Comparison of ENCODE assay signal across 29 mouse cellular contexts in genomic region chr1:166184391-166185229, GRCm38 (mm10). TPM values are rescaled to one million over a fixed set of nuclear protein-coding genes. Genes with fewer than 3 reads are reported as not detected.
A peak's percentile ranks its signal among the peaks of the same experiment; 100 is the strongest.
DNase-seq lines count a peak whose midpoint lies in the region; ATAC-seq and TF ChIP-seq lines count a peak whose summit lies in the region.
"Had no signal": no experiment of that assay in that cellular context is flagged by ENCODE, and none has a peak within 500 bp of the region (broad histone marks: within the 10 kb centered on the region; RNA-seq: fewer than 3 reads in every experiment).

No protein-coding gene starts in this region.

- ATAC-seq in forebrain, postnatal 0 days: no peak
- no peak for ATAC-seq in forebrain, embryonic 15.5 days (replicated peaks)
- ATAC-seq in hindbrain, embryonic 15.5 days (ENCODE audit: low FRiP score, low read depth): no peak
- no peak for ATAC-seq in hindbrain, embryonic 11.5 days (ENCODE audit: low FRiP score)
- no peak for ATAC-seq in midbrain, embryonic 13.5 days
- ATAC-seq: activated CD4-positive, CD25-positive, alpha-beta regulatory T cell, adult 4 months; inflammation-experienced regulatory T-cells, adult 6 months had no signal

- no peak for TF ChIP-seq CTCF in forebrain, postnatal 0 days (IDR thresholded peaks at IDR 0.05; ENCODE audit: low read depth)

- H3K4me1 ChIP-seq in forebrain, postnatal 0 days (ENCODE audit: insufficient read depth): 0 out of 2 replicates have a peak, but pooled peaks cover 9% of the 10 kb centered on the region
- H3K4me1 ChIP-seq in forebrain, embryonic 15.5 days: peaks cover 18% of the 10 kb centered on the region
- H3K4me1 ChIP-seq in hindbrain, embryonic 15.5 days (replicated peaks): peaks cover 17% of the 10 kb centered on the region; the same call in 1 of the 2 replicates
- H3K4me1 ChIP-seq in hindbrain, embryonic 11.5 days (replicated peaks; ENCODE audit: control insufficient read depth, insufficient read depth, low read length): no peaks in the 10 kb centered on the region
- H3K4me1 ChIP-seq in midbrain, embryonic 10.5 days: peaks cover 14% of the 10 kb centered on the region
- H3K4me1 ChIP-seq in midbrain, embryonic 13.5 days (replicated peaks): peaks cover 18% of the 10 kb centered on the region
- H3K4me1 ChIP-seq: embryonic facial prominence, embryonic 12.5 days; liver, embryonic 13.5 days; stomach, embryonic 15.5 days had no signal

- no peak overlapping the region for H3K9ac ChIP-seq in forebrain, postnatal 0 days
- no peak overlapping the region for H3K9ac ChIP-seq in forebrain, embryonic 15.5 days (replicated peaks)
- no peak overlapping the region for H3K9ac ChIP-seq in hindbrain, embryonic 15.5 days
- H3K9ac ChIP-seq in hindbrain, embryonic 11.5 days (ENCODE audit: low read depth, low read length): no peak overlapping the region
- no peak overlapping the region for H3K9ac ChIP-seq in midbrain, embryonic 13.5 days (replicated peaks)
- H3K9ac ChIP-seq: embryonic facial prominence, embryonic 12.5 days; liver, embryonic 13.5 days; neural tube, embryonic 15.5 days; stomach, embryonic 15.5 days had no signal

- H3K27ac ChIP-seq in forebrain, postnatal 0 days (ENCODE audit: low read depth, low read length): 0 out of 2 replicates have a peak overlapping the region, but pooled peaks have one; percentile 35
- no peak overlapping the region; the same call in 1 of the 2 replicates for H3K27ac ChIP-seq in forebrain, embryonic 15.5 days (replicated peaks)
- 0 out of 2 replicates have a peak overlapping the region, but pooled peaks have one; percentile 23 for H3K27ac ChIP-seq in hindbrain, embryonic 15.5 days (replicated peaks)
- H3K27ac ChIP-seq in hindbrain, embryonic 11.5 days (ENCODE audit: low read depth, low read length): no peak overlapping the region
- H3K27ac ChIP-seq in midbrain, embryonic 10.5 days (replicated peaks): 0 out of 2 replicates have a peak overlapping the region, but pooled peaks have one; percentile 28
- H3K27ac ChIP-seq in midbrain, embryonic 13.5 days: no peak overlapping the region
- H3K27ac ChIP-seq: embryonic facial prominence, embryonic 12.5 days; hindbrain, embryonic 10.5 days; liver, embryonic 13.5 days; neural tube, embryonic 15.5 days; stomach, embryonic 15.5 days had no signal

- no peak overlapping the region for H3K4me2 ChIP-seq in forebrain, postnatal 0 days (ENCODE audit: low read depth)
- no peak overlapping the region for H3K4me2 ChIP-seq in forebrain, embryonic 15.5 days (replicated peaks)
- H3K4me2 ChIP-seq in hindbrain, embryonic 15.5 days: no peak overlapping the region
- no peak overlapping the region for H3K4me2 ChIP-seq in hindbrain, embryonic 11.5 days (replicated peaks; ENCODE audit: low read depth, low read length)
- no peak overlapping the region for H3K4me2 ChIP-seq in midbrain, embryonic 13.5 days (replicated peaks)
- H3K4me2 ChIP-seq: embryonic facial prominence, embryonic 12.5 days; liver, embryonic 13.5 days; neural tube, embryonic 15.5 days; stomach, embryonic 15.5 days had no signal

- H3K36me3 ChIP-seq in forebrain, postnatal 0 days (ENCODE audit: insufficient read depth): no peaks in the 10 kb centered on the region
- H3K36me3 ChIP-seq in forebrain, embryonic 15.5 days: no peaks in the 10 kb centered on the region
- H3K36me3 ChIP-seq in hindbrain, embryonic 15.5 days: no peaks in the 10 kb centered on the region
- no peaks in the 10 kb centered on the region for H3K36me3 ChIP-seq in hindbrain, embryonic 11.5 days (ENCODE audit: control insufficient read depth, insufficient read depth, low read length)
- no peaks in the 10 kb centered on the region for H3K36me3 ChIP-seq in midbrain, embryonic 10.5 days
- no peaks in the 10 kb centered on the region for H3K36me3 ChIP-seq in midbrain, embryonic 13.5 days
- H3K36me3 ChIP-seq: embryonic facial prominence, embryonic 12.5 days; hindbrain, embryonic 10.5 days; liver, embryonic 13.5 days; neural tube, embryonic 15.5 days; stomach, embryonic 15.5 days had no signal

- WGBS in forebrain, postnatal 0 days: 82% methylated on average over 22 of the region's 22 CpGs
- WGBS in forebrain, embryonic 15.5 days: 87% methylated on average over 22 of the region's 22 CpGs
- WGBS in hindbrain, embryonic 15.5 days: 81% methylated on average over 22 of the region's 22 CpGs
- WGBS in hindbrain, embryonic 11.5 days: 83% methylated on average over 22 of the region's 22 CpGs
- 85% methylated on average over 22 of the region's 22 CpGs for WGBS in midbrain, embryonic 10.5 days
- 85% methylated on average over 22 of the region's 22 CpGs for WGBS in midbrain, embryonic 13.5 days

- H3K9me3 ChIP-seq in forebrain, postnatal 0 days (ENCODE audit: low read length): no peaks in the 10 kb centered on the region
- H3K9me3 ChIP-seq in forebrain, embryonic 15.5 days: no peaks in the 10 kb centered on the region
- H3K9me3 ChIP-seq in hindbrain, embryonic 15.5 days: no peaks in the 10 kb centered on the region
- H3K9me3 ChIP-seq in hindbrain, embryonic 11.5 days (ENCODE audit: control insufficient read depth, low read length): no peaks in the 10 kb centered on the region
- H3K9me3 ChIP-seq in midbrain, embryonic 10.5 days (replicated peaks): 0 out of 2 replicates have a peak, but pooled peaks cover 4% of the 10 kb centered on the region
- no peaks in the 10 kb centered on the region for H3K9me3 ChIP-seq in midbrain, embryonic 13.5 days
- H3K9me3 ChIP-seq: embryonic facial prominence, embryonic 12.5 days; liver, embryonic 13.5 days; neural tube, embryonic 15.5 days; stomach, embryonic 15.5 days had no signal

- no peaks in the 10 kb centered on the region for H3K27me3 ChIP-seq in forebrain, postnatal 0 days (ENCODE audit: insufficient read depth, low read length)
- H3K27me3 ChIP-seq in forebrain, embryonic 15.5 days: no peaks in the 10 kb centered on the region
- H3K27me3 ChIP-seq in hindbrain, embryonic 15.5 days: no peaks in the 10 kb centered on the region
- no peaks in the 10 kb centered on the region for H3K27me3 ChIP-seq in hindbrain, embryonic 11.5 days (ENCODE audit: control insufficient read depth, insufficient read depth, low read length)
- no peaks in the 10 kb centered on the region for H3K27me3 ChIP-seq in midbrain, embryonic 10.5 days (ENCODE audit: low read depth, poor library complexity, severe bottlenecking)
- H3K27me3 ChIP-seq in midbrain, embryonic 13.5 days: no peaks in the 10 kb centered on the region
- H3K27me3 ChIP-seq: embryonic facial prominence, embryonic 12.5 days; liver, embryonic 13.5 days; neural tube, embryonic 15.5 days; stomach, embryonic 15.5 days had no signal

- no peak overlapping the region for H3K4me3 ChIP-seq in forebrain, postnatal 0 days (ENCODE audit: low read depth, low read length)
- H3K4me3 ChIP-seq in forebrain, embryonic 15.5 days: no peak overlapping the region
- no peak overlapping the region for H3K4me3 ChIP-seq in hindbrain, embryonic 15.5 days
- H3K4me3 ChIP-seq in hindbrain, embryonic 11.5 days (ENCODE audit: low read depth, low read length): no peak overlapping the region
- no peak overlapping the region for H3K4me3 ChIP-seq in midbrain, embryonic 10.5 days
- no peak overlapping the region for H3K4me3 ChIP-seq in midbrain, embryonic 13.5 days (replicated peaks)
- H3K4me3 ChIP-seq: embryonic facial prominence, embryonic 12.5 days; hindbrain, embryonic 10.5 days; liver, embryonic 13.5 days; neural tube, embryonic 15.5 days; stomach, embryonic 15.5 days had no signal

- no peak for DNase-seq in forebrain, postnatal 0 days
- no peak for DNase-seq in hindbrain, embryonic 11.5 days (ENCODE audit: low spot score)
- no peak for DNase-seq in midbrain, embryonic 10.5 days (ENCODE audit: low spot score)
- peak; percentile 77 for DNase-seq in brain, adult 2 months (ENCODE audit: low read depth, low spot score)
- DNase-seq: adrenal gland, adult 8-10 months; cerebellum, adult 18-20 months; cerebellum, postnatal 14 days; gastrocnemius, postnatal 14 days; heart, adult 18-20 months; kidney, adult 18-20 months; kidney, postnatal 4 days; layer of hippocampus, adult 9-11 months; liver, embryonic 13.5 days; lung, adult 2 months; lung, postnatal 14 days; thymus, postnatal 25 days had no signal

RNA-seq across cellular contexts. Expression of gene Mael, which starts 53.9 kb away (rescaled TPM):
- total RNA-seq in forebrain, postnatal 0 days (2014; rRNA removed): 0.10 TPM in 1 of 2 replicates, not detected in the other
- not detected in 2 replicates for polyA plus RNA-seq in forebrain, postnatal 0 days (2015; fragmentation: Nextera tagmentation; extraction: Ambion mirVana)
- polyA plus RNA-seq in forebrain, embryonic 15.5 days (2015; fragmentation: Nextera tagmentation; extraction: Ambion mirVana): 0.11 TPM in 1 of 2 replicates, not detected in the other
- polyA plus RNA-seq in hindbrain, embryonic 15.5 days (2015; fragmentation: Nextera tagmentation; extraction: Ambion mirVana): 0.22 and 0.43 TPM in 2 replicates
- 0.14 TPM in 1 of 2 replicates, not detected in the other for polyA plus RNA-seq in hindbrain, embryonic 11.5 days (2014; fragmentation: Nextera tagmentation; extraction: Ambion mirVana)
- 0.10 TPM in 1 of 2 replicates, not detected in the other for polyA plus RNA-seq in midbrain, embryonic 10.5 days (2016; fragmentation: Nextera tagmentation; extraction: Ambion mirVana)
- polyA plus RNA-seq in midbrain, embryonic 13.5 days (2015; fragmentation: Nextera tagmentation; extraction: Ambion mirVana): not detected in 2 replicates
- total RNA-seq: adrenal gland, adult 8-10 months; gastrocnemius, postnatal 14 days; heart, adult 18-20 months; left cerebral cortex, postnatal 14 days; megakaryocyte progenitor cell, adult 5-6 weeks had no signal
- polyA plus RNA-seq: activated CD4-positive, CD25-positive, alpha-beta regulatory T cell, adult 4 months; forebrain, embryonic 11.5 days; inflammation-experienced regulatory T-cells, adult 6 months; liver, embryonic 13.5 days; lung, adult 2 months; stomach, embryonic 15.5 days had no signal

RNA-seq across cellular contexts. Expression of gene Gpa33, which starts 54.6 kb away (rescaled TPM):
- 0.14 TPM in 1 of 2 replicates, not detected in the other for total RNA-seq in forebrain, postnatal 0 days (2014; rRNA removed)
- polyA plus RNA-seq in forebrain, postnatal 0 days (2015; fragmentation: Nextera tagmentation; extraction: Ambion mirVana): 0.23 TPM in 1 of 2 replicates, not detected in the other
- polyA plus RNA-seq in forebrain, embryonic 15.5 days (2015; fragmentation: Nextera tagmentation; extraction: Ambion mirVana): not detected in 2 replicates
- not detected in 2 replicates for polyA plus RNA-seq in hindbrain, embryonic 15.5 days (2015; fragmentation: Nextera tagmentation; extraction: Ambion mirVana)
- polyA plus RNA-seq in hindbrain, embryonic 11.5 days (2014; fragmentation: Nextera tagmentation; extraction: Ambion mirVana): 0.12 TPM in 1 of 2 replicates, not detected in the other
- polyA plus RNA-seq in midbrain, embryonic 10.5 days (2016; fragmentation: Nextera tagmentation; extraction: Ambion mirVana): 0.31 and 0.55 TPM in 2 replicates
- 0.17 TPM in 1 of 2 replicates, not detected in the other for polyA plus RNA-seq in midbrain, embryonic 13.5 days (2015; fragmentation: Nextera tagmentation; extraction: Ambion mirVana)
- total RNA-seq: gastrocnemius, postnatal 14 days; heart, adult 18-20 months; left cerebral cortex, postnatal 14 days; megakaryocyte progenitor cell, adult 5-6 weeks had no signal
- polyA plus RNA-seq: activated CD4-positive, CD25-positive, alpha-beta regulatory T cell, adult 4 months; frontal cortex, adult 2 months; inflammation-experienced regulatory T-cells, adult 6 months; liver, embryonic 13.5 days; neural tube, embryonic 15.5 days had no signal

RNA-seq across cellular contexts. Expression of gene Dusp27, which starts 56.9 kb away (rescaled TPM):
- 0.54 and 1.00 TPM in 2 replicates for total RNA-seq in forebrain, postnatal 0 days (2014; rRNA removed)
- 0.45 and 0.48 TPM in 2 replicates for polyA plus RNA-seq in forebrain, postnatal 0 days (2015; fragmentation: Nextera tagmentation; extraction: Ambion mirVana)
- 0.86 and 0.98 TPM in 2 replicates for polyA plus RNA-seq in forebrain, embryonic 15.5 days (2015; fragmentation: Nextera tagmentation; extraction: Ambion mirVana)
- 1.2 and 1.5 TPM in 2 replicates for polyA plus RNA-seq in hindbrain, embryonic 15.5 days (2015; fragmentation: Nextera tagmentation; extraction: Ambion mirVana)
- 2.0 and 2.2 TPM in 2 replicates for polyA plus RNA-seq in hindbrain, embryonic 11.5 days (2014; fragmentation: Nextera tagmentation; extraction: Ambion mirVana)
- 2.7 and 3.5 TPM in 2 replicates for polyA plus RNA-seq in midbrain, embryonic 10.5 days (2016; fragmentation: Nextera tagmentation; extraction: Ambion mirVana)
- polyA plus RNA-seq in midbrain, embryonic 13.5 days (2015; fragmentation: Nextera tagmentation; extraction: Ambion mirVana): 1.2 and 1.3 TPM in 2 replicates
- total RNA-seq: megakaryocyte progenitor cell, adult 5-6 weeks had no signal
- polyA plus RNA-seq: activated CD4-positive, CD25-positive, alpha-beta regulatory T cell, adult 4 months; inflammation-experienced regulatory T-cells, adult 6 months had no signal

Comparison
In these comparisons a context has a peak if more than half of its experiments do, and no peak if none do; other contexts are left out.
1. H3K27ac ChIP-seq: peak in forebrain, postnatal 0 days (single experiment), hindbrain, embryonic 15.5 days (single experiment) and midbrain, embryonic 10.5 days (single experiment); none in forebrain, embryonic 15.5 days (single experiment), hindbrain, embryonic 11.5 days (single experiment) and midbrain, embryonic 13.5 days (single experiment).